Mouse (Mus musculus): ENCODE results near the gene Ppp1r16b. TPM values are rescaled to one million over a fixed set of nuclear protein-coding genes. Genes with fewer than 3 reads are reported as not detected.

The Ppp1r16b gene
- polyA plus RNA-seq, 1 experiment: 59.8 TPM

- Histone ChIP-seq H3K4me1 (ENCODE audit: control insufficient read depth, insufficient read depth, low read length) (no peaks in the 10 kb centered on the region), H3K27ac (ENCODE audit: insufficient read depth, low read length) (no peak overlapping the region), H3K4me3 (replicated peaks; ENCODE audit: insufficient read depth, low read depth, low read length) (no peak overlapping the region), H3K27me3 (ENCODE audit: control insufficient read depth, insufficient read depth, low read length) (no peaks in the 10 kb centered on the region)
- DNase-seq: no peak
- 45% methylated on average over 9 of the region's 9 CpGs for WGBS
- TF ChIP-seq POLR2A (IDR thresholded peaks at IDR 0.05; ENCODE audit: borderline replicate concordance, insufficient read depth, low read length) (no peak), CTCF (IDR thresholded peaks at IDR 0.05; ENCODE audit: borderline replicate concordance, insufficient read depth, low read depth, low read length) (no peak)
These were observed 19.1 kb downstream of the Ppp1r16b start for GRCm38 (mm10) chr2:158684247-158684843.

GRCm38 (mm10) chr2:158684910-158685309, 19.7 kb downstream of the Ppp1r16b start:
- DNase-seq: no peak
- Histone ChIP-seq H3K4me1 (ENCODE audit: control insufficient read depth, insufficient read depth, low read length) (no peaks in the 10 kb centered on the region), H3K27ac (ENCODE audit: insufficient read depth, low read length) (no peak overlapping the region), H3K27me3 (ENCODE audit: control insufficient read depth, insufficient read depth, low read length) (no peaks in the 10 kb centered on the region), H3K4me3 (replicated peaks; ENCODE audit: insufficient read depth, low read depth, low read length) (no peak overlapping the region)
- 79% methylated on average over 3 of the region's 3 CpGs for WGBS
- TF ChIP-seq POLR2A (IDR thresholded peaks at IDR 0.05; ENCODE audit: borderline replicate concordance, insufficient read depth, low read length) (no peak), CTCF (IDR thresholded peaks at IDR 0.05; ENCODE audit: borderline replicate concordance, insufficient read depth, low read depth, low read length) (no peak)

DNA sequence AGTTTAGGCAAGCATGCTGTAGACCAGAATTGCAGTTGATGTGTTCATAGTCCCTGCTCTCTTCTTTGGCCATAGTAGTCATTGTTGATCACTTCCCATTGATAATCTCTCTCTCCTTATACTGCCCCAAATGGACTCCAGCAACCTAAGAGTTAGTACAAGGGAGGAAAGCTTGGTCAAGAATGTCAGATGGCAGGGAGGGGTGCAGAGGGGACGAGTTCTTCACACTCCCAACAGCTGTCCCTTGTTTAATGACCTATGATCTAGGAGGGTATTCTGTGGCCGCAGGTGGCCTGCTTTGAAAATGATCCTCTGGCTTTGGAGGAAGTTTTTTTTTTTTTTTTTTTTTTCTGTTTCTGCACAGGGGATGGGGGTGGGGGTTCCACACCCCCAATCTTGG, 21.2 kb downstream of the Ppp1r16b start:
- WGBS: 70% methylated on average over 2 of the region's 2 CpGs
- Histone ChIP-seq H3K4me1 (ENCODE audit: control insufficient read depth, insufficient read depth, low read length) (no peaks in the 10 kb centered on the region), H3K27me3 (ENCODE audit: control insufficient read depth, insufficient read depth, low read length) (no peaks in the 10 kb centered on the region), H3K4me3 (replicated peaks; ENCODE audit: insufficient read depth, low read depth, low read length) (no peak overlapping the region), H3K27ac (ENCODE audit: insufficient read depth, low read length) (no peak overlapping the region)
- no peak for DNase-seq
- TF ChIP-seq CTCF (IDR thresholded peaks at IDR 0.05; ENCODE audit: borderline replicate concordance, insufficient read depth, low read depth, low read length): no peak
- no peak for TF ChIP-seq POLR2A (IDR thresholded peaks at IDR 0.05; ENCODE audit: borderline replicate concordance, insufficient read depth, low read length)

DNA sequence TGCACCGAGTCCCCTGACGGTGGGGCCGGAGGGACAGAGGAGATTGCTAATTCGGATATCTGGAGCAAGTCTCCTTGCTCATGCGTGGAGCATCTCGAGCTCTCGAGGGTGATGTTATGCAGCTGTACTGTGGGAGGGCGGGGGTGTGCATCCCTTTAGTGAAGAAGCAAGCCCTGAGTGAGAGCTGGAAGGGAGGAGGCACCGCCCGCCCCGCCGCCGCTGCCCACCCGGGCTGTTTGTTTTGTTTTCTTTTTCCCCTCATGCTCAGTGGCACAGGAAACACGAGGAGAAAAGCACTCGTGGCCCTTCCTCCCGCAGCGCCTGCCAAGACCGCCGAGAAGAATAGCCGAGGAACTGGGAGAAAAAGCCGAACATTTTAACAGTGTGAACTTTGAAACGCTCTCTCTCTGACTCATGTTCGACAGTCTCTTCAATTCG, 22.6 kb downstream of the Ppp1r16b start:
- no peaks in the 10 kb centered on the region for H3K4me1 ChIP-seq (ENCODE audit: control insufficient read depth, insufficient read depth, low read length)
- DNase-seq: peak in 1 of 2 experiments; percentile 29
- no peak overlapping the region for H3K4me3 ChIP-seq (replicated peaks; ENCODE audit: insufficient read depth, low read depth, low read length)
- WGBS: 32% methylated on average over 25 of the region's 25 CpGs
- H3K27ac ChIP-seq (ENCODE audit: insufficient read depth, low read length): no peak overlapping the region; the same call in 1 of the 2 replicates
- H3K27me3 ChIP-seq (ENCODE audit: control insufficient read depth, insufficient read depth, low read length): no peaks in the 10 kb centered on the region
- TF ChIP-seq CTCF (IDR thresholded peaks at IDR 0.05; ENCODE audit: borderline replicate concordance, insufficient read depth, low read depth, low read length) (no peak), POLR2A (IDR thresholded peaks at IDR 0.05; ENCODE audit: borderline replicate concordance, insufficient read depth, low read length) (no peak)

DNA sequence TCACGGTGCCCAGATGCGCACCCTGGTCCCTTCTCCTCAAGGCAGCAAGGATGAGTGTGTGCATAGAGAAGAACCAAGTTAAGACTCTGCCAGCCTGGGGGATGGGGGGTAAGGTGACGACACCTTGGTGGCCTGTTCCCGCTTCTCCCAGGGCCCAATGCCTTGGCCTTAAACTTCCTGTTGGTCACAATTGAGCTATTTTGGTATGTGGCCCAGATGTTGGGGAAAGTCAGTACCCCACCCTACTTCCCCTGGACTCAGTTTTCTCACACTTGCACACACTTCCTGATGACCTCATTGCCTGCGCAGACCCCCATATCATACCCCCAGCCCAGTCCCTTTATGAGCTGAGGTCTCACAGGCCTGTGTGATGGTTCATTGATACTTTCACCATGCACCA, 23.9 kb downstream of the Ppp1r16b start:
- no peak for DNase-seq
- Histone ChIP-seq H3K4me3 (replicated peaks; ENCODE audit: insufficient read depth, low read depth, low read length) (no peak overlapping the region), H3K4me1 (ENCODE audit: control insufficient read depth, insufficient read depth, low read length) (no peaks in the 10 kb centered on the region), H3K27me3 (ENCODE audit: control insufficient read depth, insufficient read depth, low read length) (no peaks in the 10 kb centered on the region), H3K27ac (ENCODE audit: insufficient read depth, low read length) (no peak overlapping the region)
- no peak for TF ChIP-seq CTCF (IDR thresholded peaks at IDR 0.05; ENCODE audit: borderline replicate concordance, insufficient read depth, low read depth, low read length)
- TF ChIP-seq POLR2A (IDR thresholded peaks at IDR 0.05; ENCODE audit: borderline replicate concordance, insufficient read depth, low read length): no peak
- 92% methylated on average over 5 of the region's 5 CpGs for WGBS

- no peak overlapping the region for H3K27ac ChIP-seq (ENCODE audit: insufficient read depth, low read length)
These were observed 24.4 kb downstream of the Ppp1r16b start for GRCm38 (mm10) chr2:158689640-158690039.

GRCm38 (mm10) chr2:158690116-158690515, 24.9 kb downstream of the Ppp1r16b start:
- H3K27ac ChIP-seq (ENCODE audit: insufficient read depth, low read length): no peak overlapping the region
- DNase-seq: no peak
- no peaks in the 10 kb centered on the region for H3K4me1 ChIP-seq (ENCODE audit: control insufficient read depth, insufficient read depth, low read length)
- TF ChIP-seq POLR2A (IDR thresholded peaks at IDR 0.05; ENCODE audit: borderline replicate concordance, insufficient read depth, low read length): no peak
- 37% methylated on average over 8 of the region's 8 CpGs for WGBS
- no peak overlapping the region for H3K4me3 ChIP-seq (replicated peaks; ENCODE audit: insufficient read depth, low read depth, low read length)
- H3K27me3 ChIP-seq (ENCODE audit: control insufficient read depth, insufficient read depth, low read length): no peaks in the 10 kb centered on the region

More at GRCm38 (mm10) chr2:158689640-158690039, 24.4 kb downstream of the Ppp1r16b start:
- Histone ChIP-seq H3K4me3 (replicated peaks; ENCODE audit: insufficient read depth, low read depth, low read length) (no peak overlapping the region), H3K4me1 (ENCODE audit: control insufficient read depth, insufficient read depth, low read length) (no peaks in the 10 kb centered on the region), H3K27me3 (ENCODE audit: control insufficient read depth, insufficient read depth, low read length) (no peaks in the 10 kb centered on the region)
- TF ChIP-seq POLR2A (IDR thresholded peaks at IDR 0.05; ENCODE audit: borderline replicate concordance, insufficient read depth, low read length) (no peak), CTCF (IDR thresholded peaks at IDR 0.05; ENCODE audit: borderline replicate concordance, insufficient read depth, low read depth, low read length) (no peak)
- no peak for DNase-seq
- 67% methylated on average over 7 of the region's 7 CpGs for WGBS

GRCm38 (mm10) chr2:158692191-158692590, 27.0 kb downstream of the Ppp1r16b start:
- DNase-seq: no peak
- Histone ChIP-seq H3K27me3 (ENCODE audit: control insufficient read depth, insufficient read depth, low read length) (no peaks in the 10 kb centered on the region), H3K27ac (ENCODE audit: insufficient read depth, low read length) (no peak overlapping the region), H3K4me3 (replicated peaks; ENCODE audit: insufficient read depth, low read depth, low read length) (no peak overlapping the region), H3K4me1 (ENCODE audit: control insufficient read depth, insufficient read depth, low read length) (no peaks in the 10 kb centered on the region)
- WGBS: 59% methylated on average over 6 of the region's 6 CpGs
- TF ChIP-seq POLR2A (IDR thresholded peaks at IDR 0.05; ENCODE audit: borderline replicate concordance, insufficient read depth, low read length): no peak
- no peak for TF ChIP-seq CTCF (IDR thresholded peaks at IDR 0.05; ENCODE audit: borderline replicate concordance, insufficient read depth, low read depth, low read length)
